Mouse (Mus musculus) naive thymus-derived CD4-positive, alpha-beta T cell, adult 2 months (primary cell): ENCODE results near the gene Rpl6.
"Not testable (repeated sequence)": the region's sequence is repeated elsewhere in the genome, so short reads cannot be mapped to it uniquely, and the experiment has no call there.

Experiments
- DNase-seq: peaks from one replicate; pipeline ENCODE4 v3.0.0-alpha.2; 2011; ENCODE audit warnings: low read depth

The Rpl6 gene

GRCm38 (mm10) chr5:121197337-121197736 is 6.9 kb upstream of the Rpl6 start:
- no peak for DNase-seq

DNA sequence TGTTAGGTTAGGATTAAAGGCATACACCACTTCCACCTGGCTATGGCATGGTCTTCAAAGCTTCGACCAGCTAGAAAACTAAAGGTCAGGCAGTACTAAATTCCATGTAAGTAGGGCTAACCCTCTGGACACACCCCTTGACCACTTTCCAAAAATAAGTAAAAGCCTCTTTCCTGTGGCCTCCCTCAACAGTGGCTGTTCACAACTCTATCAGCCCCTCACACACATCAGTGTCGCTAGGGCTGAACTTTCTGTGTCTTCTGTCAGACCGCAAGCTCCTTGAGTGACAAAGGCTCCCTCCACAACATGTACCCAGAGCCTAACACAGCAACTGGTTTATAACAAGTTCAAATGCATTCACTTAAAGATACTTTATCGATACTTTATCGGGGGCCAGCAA is 5.9 kb upstream of the Rpl6 start:
- no peak for DNase-seq

DNA sequence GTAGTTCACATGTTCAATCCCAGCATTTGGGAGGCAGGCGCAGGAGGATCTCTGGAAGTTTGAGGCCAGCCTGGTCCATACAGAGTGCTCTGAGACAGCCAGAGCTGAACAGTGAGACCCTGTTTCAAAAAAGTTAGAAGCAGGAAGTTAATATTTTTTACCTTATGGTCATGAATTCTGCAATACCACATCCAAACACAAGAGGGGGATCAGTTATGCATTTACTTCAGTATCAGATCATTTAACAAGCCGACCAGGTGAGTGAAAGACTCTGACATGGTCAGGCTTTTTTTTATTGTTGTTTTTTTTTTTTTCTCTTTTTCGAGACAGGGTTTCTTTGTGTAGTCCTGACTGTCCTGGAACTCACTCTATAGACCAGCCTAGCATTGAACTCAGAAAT is 2.5 kb upstream of the Rpl6 start:
- DNase-seq = peak; percentile 93

- peak; percentile 36 for DNase-seq
Observed at GRCm38 (mm10) chr5:121202467-121202866, 1.8 kb upstream of the Rpl6 start.

DNA sequence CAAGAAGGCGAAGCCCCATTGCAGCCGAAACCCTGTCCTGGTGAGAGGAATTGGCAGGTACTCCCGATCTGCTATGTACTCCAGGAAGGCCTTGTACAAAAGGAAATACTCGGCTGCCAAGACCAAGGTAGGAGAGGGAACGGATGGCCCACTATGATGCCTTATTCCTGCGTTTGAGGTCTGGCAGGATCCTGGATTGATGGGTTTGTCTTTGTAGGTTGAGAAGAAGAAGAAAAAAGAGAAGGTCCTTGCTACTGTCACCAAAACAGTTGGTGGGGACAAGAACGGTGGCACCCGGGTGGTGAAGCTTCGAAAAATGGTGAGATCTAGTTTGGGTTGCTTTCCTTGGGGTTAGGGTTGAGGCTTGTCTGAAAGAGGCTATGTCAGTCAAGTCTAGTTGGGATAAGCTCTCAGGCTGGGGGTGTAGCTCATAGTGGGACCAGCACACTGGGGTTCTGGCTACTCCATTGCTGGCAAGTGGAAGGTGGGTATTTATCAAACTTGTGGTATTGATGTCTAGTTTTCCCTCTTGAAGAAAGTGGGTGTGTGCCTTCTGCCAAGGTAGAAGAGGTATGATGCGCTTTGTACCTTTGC is 1.4 kb downstream of the Rpl6 start:
- not testable (repeated sequence) for DNase-seq

- no peak for DNase-seq
Observed at GRCm38 (mm10) chr5:121206540-121206939, 2.3 kb downstream of the Rpl6 start.

DNA sequence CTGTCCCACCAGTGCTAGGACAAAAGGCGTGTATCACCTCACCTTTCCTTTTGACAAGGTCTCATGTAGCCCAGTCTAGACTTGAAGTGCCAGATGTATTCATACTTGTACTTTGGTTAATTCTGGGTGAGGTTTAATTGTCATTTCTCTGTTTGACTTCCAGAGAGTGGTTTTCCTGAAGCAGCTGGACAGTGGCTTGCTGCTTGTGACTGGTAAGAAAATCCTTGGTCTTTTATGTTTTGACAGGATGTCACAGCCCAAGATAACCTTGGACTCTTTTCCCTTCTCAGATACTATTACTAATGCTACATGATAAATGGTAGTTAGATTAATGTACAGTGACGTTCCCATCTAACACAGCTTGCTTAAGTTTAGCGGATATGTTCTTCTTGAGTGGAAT is 2.7 kb downstream of the Rpl6 start:
- DNase-seq = no peak

DNA sequence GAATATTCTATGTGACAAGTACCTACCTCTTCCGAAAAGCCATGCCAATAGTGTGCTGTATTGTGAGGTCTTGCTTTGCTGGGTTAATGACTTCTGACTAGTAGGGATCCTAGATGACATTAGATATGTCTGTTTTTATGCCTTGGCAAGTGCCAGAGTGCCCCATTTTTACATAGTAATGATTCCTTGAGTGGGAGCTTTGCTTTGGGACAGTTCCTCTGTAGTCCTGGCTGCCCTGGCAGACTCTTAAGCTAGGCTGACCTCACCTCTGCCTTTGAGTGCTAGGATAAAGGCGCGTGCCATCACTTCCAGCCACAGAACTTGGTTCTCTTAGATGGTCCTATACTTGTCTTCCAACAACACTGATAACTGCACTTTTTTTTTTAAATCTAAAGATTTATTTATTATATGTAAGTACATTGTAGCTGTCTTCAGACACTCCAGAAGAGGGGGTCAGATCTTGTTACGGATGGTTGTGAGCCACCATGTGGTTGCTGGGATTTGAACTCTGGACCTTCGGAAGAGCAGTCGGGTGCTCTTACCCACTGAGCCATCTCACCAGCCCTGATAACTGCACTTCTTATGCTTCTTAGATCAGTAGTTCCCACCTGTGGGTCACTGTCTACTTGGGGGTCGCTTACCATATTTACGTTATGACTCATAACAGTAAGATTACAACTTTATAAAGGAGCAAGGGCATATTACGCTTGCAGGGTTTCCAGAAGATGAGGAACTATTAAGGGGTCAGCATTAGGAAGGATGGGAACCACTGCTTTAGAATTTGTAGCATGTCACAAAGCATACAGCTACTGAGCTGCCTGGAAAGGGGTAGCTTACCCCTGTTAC is 5.7 kb downstream of the Rpl6 start:
- no peak for DNase-seq

GRCm38 (mm10) chr5:121210601-121210924 is 6.3 kb downstream of the Rpl6 start:
- no peak for DNase-seq

DNA sequence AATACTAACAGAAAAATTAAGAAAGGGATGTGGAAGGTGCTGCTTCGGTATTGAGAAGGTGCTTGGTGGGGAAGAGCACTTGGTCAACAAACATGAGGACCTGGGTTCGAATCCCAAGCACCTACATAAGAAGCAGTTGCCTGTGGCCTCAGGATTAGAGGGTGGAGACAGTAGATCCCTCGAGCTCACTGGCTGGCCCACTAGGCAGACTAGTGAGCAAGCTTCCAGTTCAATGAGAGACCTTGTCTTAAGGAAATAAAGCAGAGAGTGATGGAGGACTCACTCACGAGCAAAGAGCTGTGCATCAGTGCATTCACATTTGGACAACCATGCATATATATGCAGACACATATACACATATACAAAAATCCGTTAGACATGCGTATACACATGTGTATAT is 7.8 kb downstream of the Rpl6 start:
- DNase-seq = no peak

DNA sequence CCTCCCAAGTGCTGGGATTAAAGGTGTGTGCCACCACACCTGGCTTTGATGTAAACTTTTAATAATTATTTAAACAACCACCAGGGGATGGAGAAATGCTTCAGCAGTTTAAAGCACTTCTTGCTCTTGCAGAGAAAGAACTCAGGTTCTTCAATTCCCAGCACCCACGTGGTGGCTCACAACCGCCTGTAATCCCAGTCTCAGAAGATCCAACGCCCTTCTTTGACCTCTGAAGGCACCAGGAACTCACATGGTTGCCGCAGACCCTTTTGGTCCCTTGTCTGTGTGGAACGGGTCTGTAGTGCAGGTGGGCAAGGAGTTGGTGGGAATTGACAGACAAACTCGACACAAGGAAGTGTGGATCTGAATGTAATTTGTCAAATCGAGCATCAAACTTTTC is 10.4 kb downstream of the Rpl6 start:
- DNase-seq = no peak

DNA sequence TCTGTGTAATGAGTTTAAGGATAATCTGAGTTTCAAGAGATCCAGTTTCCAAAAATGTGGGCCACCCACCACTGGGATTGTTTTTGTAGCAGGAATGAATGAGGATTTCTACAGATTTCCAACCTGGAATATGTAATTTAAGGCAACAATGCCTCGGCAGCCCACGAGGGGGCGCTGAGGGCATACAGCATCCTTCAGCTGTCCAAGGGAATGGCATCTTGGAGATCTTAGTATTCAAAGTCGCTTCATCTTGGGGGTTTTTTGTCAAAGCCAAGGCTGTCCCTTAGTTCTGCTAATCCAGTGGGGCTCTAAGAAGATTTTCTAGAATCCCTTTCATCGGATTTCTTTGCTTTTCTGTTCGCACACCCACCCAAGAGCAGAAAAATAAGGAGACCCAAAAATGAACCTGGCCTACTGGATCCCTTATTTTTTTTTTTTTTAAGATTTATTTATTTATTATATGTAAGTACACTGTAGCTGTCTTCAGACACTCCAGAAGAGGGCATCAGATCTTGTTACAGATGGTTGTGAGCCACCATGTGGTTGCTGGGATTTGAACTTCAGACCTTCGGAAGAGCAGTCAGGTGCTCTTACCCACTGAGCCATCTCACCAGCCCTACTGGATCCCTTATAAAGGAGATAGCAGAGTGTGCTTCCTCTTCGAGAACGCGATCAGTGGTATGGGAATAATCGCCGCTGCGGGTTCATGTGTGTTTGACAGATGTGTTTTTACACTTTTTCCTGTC is 11.3 kb downstream of the Rpl6 start:
- DNase-seq = peak; percentile 82

GRCm38 (mm10) chr5:121216126-121216446 is 11.8 kb downstream of the Rpl6 start:
- DNase-seq = no peak

DNA sequence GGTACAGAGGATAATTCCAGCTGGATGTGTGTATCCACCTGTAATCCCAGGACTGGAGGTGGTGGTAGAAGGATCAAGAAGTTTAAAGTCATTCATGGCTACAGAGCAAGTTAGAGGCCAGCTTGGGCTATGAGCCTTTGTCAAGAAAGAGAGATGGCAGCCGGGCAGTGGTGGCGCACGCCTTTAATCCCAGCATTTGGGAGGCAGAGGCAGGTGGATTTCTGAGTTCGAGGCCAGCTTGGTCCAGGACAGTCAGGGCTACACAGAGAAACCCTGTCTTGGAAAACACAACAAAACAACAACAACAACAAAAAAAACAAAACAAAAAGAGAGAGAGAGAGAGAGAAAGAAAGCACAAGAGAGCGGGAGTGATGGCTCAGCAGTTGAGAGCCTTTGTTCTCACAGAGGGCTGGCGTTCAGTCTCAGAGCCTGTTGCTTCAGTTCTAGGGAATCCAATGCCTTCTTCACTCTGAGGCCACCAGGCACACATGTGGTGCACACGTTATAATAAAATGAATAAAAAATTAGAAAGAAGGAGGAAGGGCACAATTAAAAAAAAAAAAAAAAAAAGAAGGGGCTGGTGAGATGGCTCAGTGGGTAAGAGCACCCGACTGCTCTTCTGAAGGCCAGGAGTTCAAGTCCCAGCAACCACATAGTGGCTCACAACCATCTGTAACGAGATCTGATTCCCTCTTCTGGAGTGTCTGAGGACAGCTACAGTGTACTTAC is 12.5 kb downstream of the Rpl6 start:
- DNase-seq = not testable (repeated sequence)

DNA sequence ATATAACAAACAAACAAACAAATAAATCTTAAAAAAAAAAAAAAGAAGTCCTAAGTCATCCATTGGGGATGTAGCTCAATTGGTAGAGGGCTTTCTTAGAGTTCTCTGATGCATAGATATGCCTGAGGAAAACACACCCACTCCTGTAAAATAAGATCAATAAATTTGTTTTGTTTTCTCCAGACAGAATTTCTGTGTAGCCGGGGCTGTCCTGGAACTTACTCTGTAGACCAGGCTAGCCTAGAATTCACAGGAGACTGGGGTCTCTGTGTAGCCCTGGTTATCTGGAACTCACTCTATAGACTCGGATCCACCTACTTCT is 13.0 kb downstream of the Rpl6 start:
- DNase-seq = no peak

- no peak for DNase-seq
Observed at GRCm38 (mm10) chr5:121219190-121219589, 14.9 kb downstream of the Rpl6 start.

DNA sequence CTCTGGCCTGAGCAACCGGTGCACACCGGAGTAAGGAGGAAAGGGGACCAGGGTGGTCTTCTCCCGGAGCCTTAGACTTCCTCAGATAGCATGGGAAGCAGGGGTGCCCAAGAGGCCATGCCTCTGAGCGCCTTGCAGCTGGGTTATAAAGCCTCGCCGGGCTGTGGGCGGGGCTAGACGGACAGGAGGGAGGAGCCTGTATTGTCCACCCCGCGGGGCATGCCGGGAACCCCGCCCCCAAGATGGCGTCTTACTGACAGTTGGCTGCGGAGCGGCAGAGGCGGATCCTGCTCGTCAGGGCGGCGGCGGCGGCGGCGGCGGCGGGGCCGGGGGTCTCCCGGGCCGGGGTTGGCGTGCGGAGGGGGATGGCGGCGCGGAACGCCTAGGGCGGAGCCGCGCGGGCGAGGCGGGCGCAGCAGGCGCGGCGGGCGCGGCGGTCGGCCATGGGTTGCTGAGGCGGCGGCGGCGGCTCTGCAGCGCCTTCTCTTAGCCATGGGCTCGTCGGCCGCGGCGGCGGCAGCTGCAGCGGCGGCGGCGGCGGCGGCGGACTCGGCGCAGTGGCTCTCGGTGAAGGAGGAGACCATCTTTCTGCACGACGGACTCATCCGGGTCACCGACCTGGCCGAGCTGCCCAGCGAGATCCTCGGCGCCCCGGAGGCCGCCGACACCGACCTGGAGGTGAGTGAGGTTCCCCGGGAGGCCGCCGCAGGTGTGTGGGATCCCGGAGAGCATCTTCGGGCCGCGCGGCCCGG is 15.9 kb downstream of the Rpl6 start, which contains the start of gene Hectd4:
Hectd4 (plus strand) TSS at position 240 of the 752 bp plus-strand sequence.
- peak; percentile 97 for DNase-seq

DNA sequence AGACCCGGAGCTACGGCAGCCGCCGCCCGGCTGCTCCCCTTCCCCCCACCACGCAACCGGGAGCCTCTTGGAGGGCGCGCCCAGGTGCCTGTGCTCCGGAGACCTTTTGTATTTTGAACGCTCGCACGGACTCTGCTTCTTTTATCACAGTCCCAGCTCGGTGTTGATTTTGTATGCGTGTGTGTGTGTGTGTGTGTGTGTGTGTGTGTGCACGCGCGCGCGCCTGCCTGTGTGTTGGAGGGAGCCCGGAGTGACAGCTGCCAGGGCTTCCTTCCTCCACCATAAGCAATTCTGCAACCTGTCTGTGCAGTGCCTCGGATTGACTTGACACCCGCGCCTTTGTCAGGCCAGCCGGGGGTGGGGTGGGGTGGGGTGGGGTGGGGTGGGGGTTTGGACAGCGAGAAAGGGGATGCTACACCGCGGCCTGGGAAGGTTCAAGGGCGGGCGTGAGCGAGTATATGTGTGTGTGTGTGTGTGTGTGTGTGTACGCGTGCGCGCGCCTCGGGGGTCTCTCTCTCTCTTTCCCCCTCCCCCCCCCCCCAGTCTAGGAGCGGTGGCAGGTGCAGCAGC is 16.5 kb downstream of the Rpl6 start:
- peak; percentile 68 for DNase-seq

- DNase-seq = no peak
Observed at GRCm38 (mm10) chr5:121221328-121221850, 17.1 kb downstream of the Rpl6 start.

DNA sequence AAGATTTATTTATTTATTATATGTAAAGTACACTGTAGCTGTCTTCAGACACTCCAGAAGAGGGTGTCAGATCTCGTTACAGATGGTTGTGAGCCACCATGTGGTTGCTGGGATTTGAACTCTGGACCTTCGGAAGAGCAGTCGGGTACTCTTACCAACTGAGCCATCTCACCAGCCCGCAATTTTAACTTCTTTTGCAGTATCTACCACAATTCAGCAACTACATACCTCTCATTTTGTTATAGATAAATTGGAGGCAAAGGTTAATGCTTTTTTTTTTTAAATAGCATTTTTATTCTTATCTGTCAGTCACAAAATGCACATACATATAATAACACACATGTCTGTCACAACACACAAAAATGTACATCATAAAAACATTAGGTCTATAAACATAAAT is 19.7 kb downstream of the Rpl6 start:
- not testable (repeated sequence) for DNase-seq

GRCm38 (mm10) chr5:121224856-121225255 is 20.6 kb downstream of the Rpl6 start:
- DNase-seq = no peak
